Mouse (Mus musculus): ENCODE results near the gene Rae1. TPM values are rescaled to one million over a fixed set of nuclear protein-coding genes. Genes with fewer than 3 reads are reported as not detected.

Rae1 gene
- polyA plus RNA-seq (2015; fragmentation: Nextera tagmentation; extraction: Ambion mirVana): 156 TPM in 2 replicates

DNA sequence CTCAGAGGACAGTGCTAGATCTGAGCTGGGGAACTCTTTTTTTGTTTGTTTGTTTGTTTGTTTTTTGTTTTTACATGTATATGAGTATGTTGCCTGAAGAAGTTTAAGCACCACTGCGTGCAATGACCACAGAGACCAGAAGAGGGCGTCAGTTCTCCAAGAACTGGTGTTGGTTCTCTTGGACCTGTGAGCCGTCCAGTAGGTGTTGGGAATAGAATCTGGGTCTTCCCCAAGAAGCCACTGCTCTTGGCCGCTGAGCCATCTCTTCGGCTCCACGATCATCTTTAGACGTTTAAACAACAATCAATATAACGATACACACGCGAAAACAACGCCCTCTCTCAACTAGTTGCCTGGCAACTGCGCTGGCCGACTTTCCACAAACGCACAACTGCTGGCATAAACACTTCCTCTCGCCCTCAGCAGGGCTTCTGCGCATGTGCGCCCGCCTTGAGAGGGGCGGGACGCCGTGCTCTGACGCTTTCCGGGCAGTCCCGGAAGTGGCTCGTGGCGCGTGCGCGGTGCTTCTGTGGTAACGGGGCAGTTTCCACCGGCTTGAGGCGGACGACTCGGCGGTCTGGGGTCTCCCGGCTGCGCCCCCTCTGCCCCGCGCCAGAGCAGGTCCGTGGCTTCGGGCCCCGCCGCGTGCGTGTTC is at the start of gene Rae1:
Gene Rae1, plus strand, starts transcription at position 488 of the 655 bp plus-strand sequence.
- ATAC-seq: peak; percentile 95
- peaks cover 7% of the 10 kb centered on the region; the same call in 1 of the 2 replicates for H3K36me3 ChIP-seq (ENCODE audit: control insufficient read depth, insufficient read depth)

DNA sequence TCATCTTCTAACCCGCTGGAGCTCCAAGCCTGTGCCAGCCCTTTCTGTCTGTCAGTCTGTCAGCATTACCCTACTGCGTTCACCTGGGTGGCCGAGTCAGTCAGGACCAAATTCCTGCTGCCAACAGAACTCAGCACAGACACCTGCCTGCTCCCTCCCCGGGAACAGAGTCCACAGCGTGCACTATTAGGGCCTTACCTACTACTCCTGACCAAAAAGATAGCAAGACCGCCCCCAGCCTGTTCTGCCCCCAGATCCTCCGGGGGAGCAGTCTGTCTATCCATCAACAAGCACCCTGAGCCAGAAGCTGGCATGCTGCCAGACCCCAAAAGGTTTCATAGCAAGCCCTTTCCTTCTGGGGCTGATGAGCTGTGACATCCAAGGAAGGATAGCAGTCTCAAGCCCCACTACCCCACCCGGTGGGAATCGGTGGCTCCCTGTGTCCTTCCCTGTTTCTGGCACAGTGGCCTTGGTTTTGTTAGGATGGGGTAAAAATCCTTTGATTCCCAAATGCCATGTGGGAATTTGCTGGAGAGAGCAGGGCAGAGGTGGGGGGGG is 49.7 kb upstream of the Rae1 start:
- H3K36me3 ChIP-seq (ENCODE audit: control insufficient read depth, insufficient read depth): no peaks in the 10 kb centered on the region
- no peaks in the 10 kb centered on the region for H3K27me3 ChIP-seq (replicated peaks; ENCODE audit: control insufficient read depth, insufficient read depth, low read length)
- no peak for ATAC-seq
- H3K9me3 ChIP-seq (ENCODE audit: control insufficient read depth, low read length): no peaks in the 10 kb centered on the region
- H3K4me3 ChIP-seq (replicated peaks; ENCODE audit: low read length): no peak overlapping the region
- H3K9ac ChIP-seq (replicated peaks; ENCODE audit: low read depth, low read length): no peak overlapping the region
- no peak overlapping the region for H3K4me2 ChIP-seq (ENCODE audit: low read length)
- H3K4me1 ChIP-seq (replicated peaks; ENCODE audit: control insufficient read depth, insufficient read depth, low read length): peaks cover 7% of the 10 kb centered on the region; the same call in 1 of the 2 replicates
- no peak overlapping the region for H3K27ac ChIP-seq (ENCODE audit: low read length)
- WGBS: 53% methylated on average over 9 of the region's 9 CpGs

More for the DNA sequence above, at the start of gene Rae1:
- WGBS: under 1% methylated on average over 41 of the region's 45 CpGs
- Histone ChIP-seq H3K4me3 (replicated peaks; ENCODE audit: low read length) (peak within 1 kb of the TSS; percentile 92), H3K27me3 (replicated peaks; ENCODE audit: control insufficient read depth, insufficient read depth, low read length) (no peaks in the 10 kb centered on the region), H3K4me2 (ENCODE audit: low read length) (peak within 1 kb of the TSS; percentile 72), H3K4me1 (replicated peaks; ENCODE audit: control insufficient read depth, insufficient read depth, low read length) (peaks cover 17% of the 10 kb centered on the region), H3K27ac (ENCODE audit: low read length) (peak within 1 kb of the TSS; percentile 84), H3K9ac (replicated peaks; ENCODE audit: low read depth, low read length) (peak within 1 kb of the TSS; percentile 83), H3K9me3 (ENCODE audit: control insufficient read depth, low read length) (no peaks in the 10 kb centered on the region)

DNA sequence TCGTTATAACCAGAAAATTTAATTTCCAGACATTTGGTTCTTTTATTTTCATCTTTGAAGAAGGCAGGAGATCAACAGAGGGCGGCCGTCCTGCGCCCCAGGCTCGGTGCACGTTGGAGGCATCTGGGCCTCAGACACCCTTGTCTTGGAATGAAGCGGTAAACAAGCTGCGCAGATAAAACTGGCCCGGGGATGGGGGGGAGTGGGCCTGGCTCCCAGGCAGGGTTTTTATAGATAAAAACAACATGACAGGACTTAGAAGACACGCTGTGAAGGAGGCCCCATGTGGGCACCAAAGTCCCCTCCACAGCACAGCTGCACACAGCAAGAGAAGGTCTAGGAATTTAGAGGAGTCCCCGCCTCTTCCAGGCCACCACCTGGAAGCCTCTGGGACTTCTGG is 49.2 kb upstream of the Rae1 start:
- Histone ChIP-seq H3K9me3 (ENCODE audit: control insufficient read depth, low read length) (no peaks in the 10 kb centered on the region), H3K4me3 (replicated peaks; ENCODE audit: low read length) (no peak overlapping the region), H3K4me2 (ENCODE audit: low read length) (no peak overlapping the region), H3K4me1 (replicated peaks; ENCODE audit: control insufficient read depth, insufficient read depth, low read length) (peaks cover 7% of the 10 kb centered on the region; the same call in 1 of the 2 replicates), H3K27me3 (replicated peaks; ENCODE audit: control insufficient read depth, insufficient read depth, low read length) (no peaks in the 10 kb centered on the region), H3K9ac (replicated peaks; ENCODE audit: low read depth, low read length) (no peak overlapping the region), H3K36me3 (ENCODE audit: control insufficient read depth, insufficient read depth) (no peaks in the 10 kb centered on the region), H3K27ac (ENCODE audit: low read length) (no peak overlapping the region)
- ATAC-seq: no peak
- WGBS: 15% methylated on average over 11 of the region's 11 CpGs

DNA sequence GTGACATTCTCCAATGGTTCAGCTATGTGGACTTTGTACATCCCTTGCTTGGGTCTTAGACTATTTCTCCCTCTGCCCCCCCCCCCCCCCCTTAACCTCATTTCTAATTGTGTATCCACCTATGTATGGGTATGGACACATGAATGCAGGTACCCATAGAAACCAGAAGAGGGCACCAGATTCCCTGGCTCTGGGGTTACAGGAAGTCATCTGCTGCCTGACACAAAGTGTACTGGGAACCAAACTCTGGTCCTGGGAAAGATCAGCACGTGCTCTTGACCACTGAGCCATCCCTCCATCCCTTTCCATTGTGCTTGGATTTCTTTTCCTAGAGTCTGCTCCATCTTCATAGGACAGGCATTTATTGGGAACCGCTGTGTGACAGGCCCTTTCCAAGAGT is 47.9 kb upstream of the Rae1 start:
- no peak overlapping the region for H3K4me2 ChIP-seq (ENCODE audit: low read length)
- H3K27ac ChIP-seq (ENCODE audit: low read length): no peak overlapping the region
- ATAC-seq: no peak
- no peak overlapping the region for H3K4me3 ChIP-seq (replicated peaks; ENCODE audit: low read length)
- peaks cover 8% of the 10 kb centered on the region; the same call in 1 of the 2 replicates for H3K9me3 ChIP-seq (ENCODE audit: control insufficient read depth, low read length)
- 76% methylated on average over 2 of the region's 2 CpGs for WGBS
- no peak overlapping the region for H3K9ac ChIP-seq (replicated peaks; ENCODE audit: low read depth, low read length)
- H3K27me3 ChIP-seq (replicated peaks; ENCODE audit: control insufficient read depth, insufficient read depth, low read length): no peaks in the 10 kb centered on the region
- H3K4me1 ChIP-seq (replicated peaks; ENCODE audit: control insufficient read depth, insufficient read depth, low read length): peaks cover 7% of the 10 kb centered on the region; the same call in 1 of the 2 replicates
- H3K36me3 ChIP-seq (ENCODE audit: control insufficient read depth, insufficient read depth): no peaks in the 10 kb centered on the region

DNA sequence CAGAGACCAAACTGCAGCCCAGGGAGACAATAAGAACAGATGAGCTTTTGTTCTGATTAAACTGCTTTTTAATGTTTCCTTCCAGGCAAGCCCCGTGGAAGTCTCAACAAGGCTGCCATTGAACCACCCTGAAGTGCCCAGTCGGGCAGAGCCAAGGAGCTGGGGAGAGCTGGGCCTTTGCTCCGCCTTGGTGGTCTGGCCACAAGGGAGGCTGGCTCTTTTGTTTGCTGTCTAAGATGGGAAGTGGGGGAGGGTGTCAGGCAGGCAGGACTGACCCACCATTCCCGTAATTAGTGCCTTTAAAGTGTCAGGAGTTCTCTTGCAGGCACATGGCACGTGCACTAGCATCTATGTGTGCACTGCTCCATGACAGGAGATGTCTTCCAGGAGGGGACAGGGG is 41.3 kb upstream of the Rae1 start:
- Histone ChIP-seq H3K27ac (ENCODE audit: low read length) (no peak overlapping the region), H3K9ac (replicated peaks; ENCODE audit: low read depth, low read length) (no peak overlapping the region), H3K4me2 (ENCODE audit: low read length) (no peak overlapping the region), H3K4me3 (replicated peaks; ENCODE audit: low read length) (no peak overlapping the region), H3K9me3 (ENCODE audit: control insufficient read depth, low read length) (peaks cover 8% of the 10 kb centered on the region; the same call in 1 of the 2 replicates), H3K27me3 (replicated peaks; ENCODE audit: control insufficient read depth, insufficient read depth, low read length) (no peaks in the 10 kb centered on the region), H3K36me3 (ENCODE audit: control insufficient read depth, insufficient read depth) (no peaks in the 10 kb centered on the region), H3K4me1 (replicated peaks; ENCODE audit: control insufficient read depth, insufficient read depth, low read length) (no peaks in the 10 kb centered on the region)
- ATAC-seq: peak; percentile 38; the same call in 1 of the 2 replicates
- WGBS: 5% methylated on average over 5 of the region's 5 CpGs

DNA sequence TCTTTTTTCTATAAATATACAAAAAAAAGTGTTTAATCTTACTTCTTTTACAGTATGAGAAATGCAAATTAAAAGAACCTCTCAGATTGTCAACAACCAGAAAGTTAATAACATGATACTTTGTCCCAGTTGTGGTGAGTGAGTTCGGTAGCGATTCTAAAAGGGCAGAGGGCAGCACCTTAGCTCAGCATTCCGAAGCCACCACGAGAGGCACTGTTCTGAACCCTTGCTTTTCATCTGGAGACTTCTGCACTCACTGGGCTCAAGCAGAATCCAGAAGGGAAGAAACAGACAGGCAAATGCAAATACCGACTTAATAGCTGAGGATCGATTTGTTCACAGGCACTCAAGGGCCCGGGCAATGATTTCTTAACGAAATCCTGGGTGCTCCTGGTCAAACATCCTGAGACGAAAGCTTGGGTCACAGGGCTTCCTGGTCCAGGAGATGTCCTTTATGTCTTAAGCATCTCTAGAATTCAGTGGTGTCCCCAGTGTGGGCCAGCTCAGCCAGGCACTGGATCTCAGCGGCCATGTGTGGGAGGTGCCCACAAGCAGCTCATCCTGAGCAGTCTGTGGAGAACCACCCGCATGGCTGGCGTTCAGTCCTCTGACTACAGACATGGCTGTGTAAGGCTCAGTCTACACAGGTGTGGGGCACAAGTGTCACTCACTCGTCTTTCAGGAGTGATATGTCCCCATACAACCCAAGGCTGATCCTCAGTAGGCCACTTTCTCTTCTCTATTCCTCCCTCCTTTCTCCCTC is 40.7 kb upstream of the Rae1 start:
- H3K27ac ChIP-seq (ENCODE audit: low read length): no peak overlapping the region
- H3K4me2 ChIP-seq (ENCODE audit: low read length): no peak overlapping the region
- ATAC-seq: no peak
- no peak overlapping the region for H3K9ac ChIP-seq (replicated peaks; ENCODE audit: low read depth, low read length)
- H3K27me3 ChIP-seq (replicated peaks; ENCODE audit: control insufficient read depth, insufficient read depth, low read length): no peaks in the 10 kb centered on the region
- H3K9me3 ChIP-seq (ENCODE audit: control insufficient read depth, low read length): peaks cover 8% of the 10 kb centered on the region; the same call in 1 of the 2 replicates
- no peaks in the 10 kb centered on the region for H3K4me1 ChIP-seq (replicated peaks; ENCODE audit: control insufficient read depth, insufficient read depth, low read length)
- WGBS: 49% methylated on average over 13 of the region's 13 CpGs
- no peak overlapping the region for H3K4me3 ChIP-seq (replicated peaks; ENCODE audit: low read length)
- no peaks in the 10 kb centered on the region for H3K36me3 ChIP-seq (ENCODE audit: control insufficient read depth, insufficient read depth)

DNA sequence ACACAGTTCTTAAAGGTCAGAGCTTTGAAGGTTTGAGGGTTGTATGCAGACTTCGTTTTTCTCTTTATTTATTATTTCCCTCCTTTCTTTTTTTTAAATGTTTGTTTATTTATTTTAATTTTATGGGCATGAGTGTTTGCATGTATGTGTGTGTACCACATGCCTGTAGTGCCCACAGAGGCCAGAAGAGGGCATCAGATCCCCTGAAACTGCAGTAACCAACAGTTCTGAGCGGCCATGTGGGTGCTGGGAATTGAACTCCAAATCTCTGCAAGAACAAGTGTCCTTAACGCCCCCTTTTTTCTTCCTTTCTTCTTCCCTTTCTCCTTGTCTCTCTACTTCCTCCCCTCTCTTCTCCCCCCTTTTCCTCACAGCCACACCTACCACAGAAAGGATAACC is 39.6 kb upstream of the Rae1 start:
- no peak overlapping the region for H3K4me3 ChIP-seq (replicated peaks; ENCODE audit: low read length)
- no peaks in the 10 kb centered on the region for H3K27me3 ChIP-seq (replicated peaks; ENCODE audit: control insufficient read depth, insufficient read depth, low read length)
- H3K9ac ChIP-seq (replicated peaks; ENCODE audit: low read depth, low read length): no peak overlapping the region
- no peaks in the 10 kb centered on the region for H3K4me1 ChIP-seq (replicated peaks; ENCODE audit: control insufficient read depth, insufficient read depth, low read length)
- no peak overlapping the region for H3K27ac ChIP-seq (ENCODE audit: low read length)
- peaks cover 8% of the 10 kb centered on the region; the same call in 1 of the 2 replicates for H3K9me3 ChIP-seq (ENCODE audit: control insufficient read depth, low read length)
- H3K4me2 ChIP-seq (ENCODE audit: low read length): no peak overlapping the region
- ATAC-seq: no peak
- H3K36me3 ChIP-seq (ENCODE audit: control insufficient read depth, insufficient read depth): no peaks in the 10 kb centered on the region
- WGBS: 86% methylated on average over 3 of the region's 3 CpGs

DNA sequence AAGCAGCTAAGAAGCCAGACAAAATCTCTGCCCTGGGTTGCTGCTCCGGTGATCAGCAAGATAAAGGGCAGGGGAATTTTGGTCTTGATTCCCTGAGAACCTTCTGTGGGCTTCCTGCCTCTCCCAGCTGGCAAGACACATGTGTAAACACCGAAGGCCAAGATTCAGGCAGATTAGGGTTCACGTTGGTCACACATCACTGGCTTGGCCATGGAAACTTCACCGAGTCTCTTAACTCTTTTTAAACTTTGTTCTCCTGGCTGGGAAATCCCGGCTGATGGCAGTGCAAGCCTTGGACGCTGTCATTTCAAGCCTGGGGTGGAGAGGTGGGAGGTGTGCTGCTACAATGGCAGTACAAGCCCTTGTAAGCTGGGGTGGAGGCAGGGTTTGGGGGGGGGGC is 38.7 kb upstream of the Rae1 start:
- Histone ChIP-seq H3K4me3 (replicated peaks; ENCODE audit: low read length) (no peak overlapping the region), H3K27me3 (replicated peaks; ENCODE audit: control insufficient read depth, insufficient read depth, low read length) (no peaks in the 10 kb centered on the region)
- no peak for ATAC-seq

DNA sequence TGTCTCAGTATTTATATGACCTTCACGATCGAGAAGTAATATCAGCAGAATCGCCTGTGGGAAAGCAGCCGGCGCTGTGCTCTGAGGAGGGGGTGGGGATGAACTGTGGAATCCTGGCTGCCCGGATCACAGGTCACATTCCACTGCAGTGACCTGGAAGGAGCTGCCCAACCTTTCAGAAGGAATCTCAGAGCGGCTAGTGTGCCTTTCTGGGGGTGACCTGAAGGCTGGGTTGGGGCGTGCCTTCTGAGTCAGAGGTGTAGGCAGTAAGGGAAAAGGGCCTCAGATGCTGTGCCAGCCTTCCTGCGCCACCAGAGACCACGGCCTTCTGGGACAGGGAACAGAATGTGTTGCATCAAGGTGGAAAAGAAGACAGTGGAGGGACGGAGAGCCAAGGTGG is 34.7 kb upstream of the Rae1 start:
- H3K4me2 ChIP-seq (ENCODE audit: low read length): no peak overlapping the region
- H3K9me3 ChIP-seq (ENCODE audit: control insufficient read depth, low read length): no peaks in the 10 kb centered on the region
- 45% methylated on average over 11 of the region's 11 CpGs for WGBS
- no peak for ATAC-seq
- no peaks in the 10 kb centered on the region for H3K4me1 ChIP-seq (replicated peaks; ENCODE audit: control insufficient read depth, insufficient read depth, low read length)
- H3K9ac ChIP-seq (replicated peaks; ENCODE audit: low read depth, low read length): no peak overlapping the region
- H3K36me3 ChIP-seq (ENCODE audit: control insufficient read depth, insufficient read depth): no peaks in the 10 kb centered on the region
- no peak overlapping the region for H3K4me3 ChIP-seq (replicated peaks; ENCODE audit: low read length)
- H3K27me3 ChIP-seq (replicated peaks; ENCODE audit: control insufficient read depth, insufficient read depth, low read length): no peaks in the 10 kb centered on the region
- no peak overlapping the region for H3K27ac ChIP-seq (ENCODE audit: low read length)

More for the DNA sequence above, 38.7 kb upstream of the Rae1 start:
- Histone ChIP-seq H3K9me3 (ENCODE audit: control insufficient read depth, low read length) (peaks cover 6% of the 10 kb centered on the region; the same call in 1 of the 2 replicates), H3K27ac (ENCODE audit: low read length) (no peak overlapping the region), H3K36me3 (ENCODE audit: control insufficient read depth, insufficient read depth) (no peaks in the 10 kb centered on the region), H3K9ac (replicated peaks; ENCODE audit: low read depth, low read length) (no peak overlapping the region), H3K4me1 (replicated peaks; ENCODE audit: control insufficient read depth, insufficient read depth, low read length) (no peaks in the 10 kb centered on the region), H3K4me2 (ENCODE audit: low read length) (no peak overlapping the region)
- WGBS: 51% methylated on average over 6 of the region's 6 CpGs

All from forebrain, embryonic 16.5 days (tissue).